Mouse (Mus musculus) heart, postnatal 0 days (tissue): ENCODE measurements around the gene Kdm2a. TPM values are rescaled to one million over a fixed set of nuclear protein-coding genes. Genes with fewer than 3 reads are reported as not detected.

ENCODE experiments used
- ATAC-seq: fragments of 200-750 bp; cut with Nextera tagmentation; 2 replicates; pipeline ENCODE4 v1.8.0; 2017; ENCODE audit warnings: low read depth, moderate number of reproducible peaks, moderate library complexity; ENCODE audit not compliant: insufficient read depth
- DNase-seq: peaks from one replicate; pipeline ENCODE4 v3.0.0-alpha.2; 2016; ENCODE audit warnings: low spot score
- H3K27ac ChIP-seq: fragments of 300-500 bp; sonication (generic); 2 replicates; pipeline ENCODE4 v1.5.1; 2014; ENCODE audit warnings: low read depth, mild to moderate bottlenecking
- H3K27me3 ChIP-seq: fragments of 300-500 bp; sonication (generic); 2 replicates; pipeline ENCODE4 v1.6.1; 2014; ENCODE audit warnings: low read length, mixed read lengths; ENCODE audit not compliant: control insufficient read depth, insufficient read depth
- H3K36me3 ChIP-seq: fragments of 300-500 bp; sonication (generic); replicated peaks from 2 replicates; pipeline ENCODE4 v1.6.1; 2014; ENCODE audit warnings: low read length, mixed read lengths; ENCODE audit not compliant: control insufficient read depth, insufficient read depth
- H3K4me1 ChIP-seq: fragments of 300-500 bp; sonication (generic); 2 replicates; pipeline ENCODE4 v1.6.1; 2014; ENCODE audit warnings: antibody characterized with exemption; ENCODE audit not compliant: control insufficient read depth, insufficient read depth
- H3K4me2 ChIP-seq: fragments of 300-500 bp; sonication (generic); 2 replicates; pipeline ENCODE4 v1.6.1; 2014; ENCODE audit warnings: low read depth, mild to moderate bottlenecking, low read length, moderate library complexity
- H3K4me3 ChIP-seq: fragments of 300-500 bp; sonication (generic); 2 replicates; pipeline ENCODE4 v1.5.1; 2014; ENCODE audit warnings: low read depth, low read length
- H3K9ac ChIP-seq: fragments of 300-500 bp; sonication (generic); replicated peaks from 2 replicates; pipeline ENCODE4 v1.6.1; 2014; ENCODE audit warnings: low read depth, low read length, mixed read lengths
- H3K9me3 ChIP-seq: fragments of 300-500 bp; sonication (generic); replicated peaks from 2 replicates; pipeline ENCODE4 v1.6.1; 2016; ENCODE audit warnings: low read length; ENCODE audit not compliant: control insufficient read depth
- CTCF ChIP-seq: IDR thresholded peaks from 2 replicates; pipeline ENCODE4 v1.5.1; 2016; ENCODE audit warnings: antibody characterized with exemption, control low read depth, low read depth
- EP300 ChIP-seq: IDR thresholded peaks from 2 replicates; pipeline ENCODE4 v1.6.1; 2016; ENCODE audit warnings: antibody characterized with exemption, low read depth
- WGBS: fragments of 180-500 bp; shearing (Covaris S2); extraction: QIAGEN DNeasy Blood & Tissue Kit; methylation state at CpG from one replicate; pipeline ENCODE4 v1.1.7; 2014; 5-methylcytosine and 5-hydroxymethylcytosine counted together
- polyA plus RNA-seq: library from polyadenylated mRNA; unstranded; fragments of >200 nt; fragmentation: Nextera tagmentation; extraction: Ambion mirVana; gene quantifications from 2 replicates; pipeline ENCODE4 v1.2.1, GENCODE M21; 2015
- total RNA-seq: library from RNA; depleted of rRNA; stranded (reverse); fragments of >200 nt; gene quantifications from 2 replicates; pipeline ENCODE4 v1.2.3, GENCODE M21; 2014; ENCODE audit warnings: low replicate concordance

Kdm2a gene
- total and polyA plus RNA-seq, 2 experiments from 2014 or later, result 15.7 to 65.3 TPM

- Histone ChIP-seq H3K9me3 (no peaks in the 10 kb centered on the region), H3K9ac (no peak overlapping the region), H3K27me3 (no peaks in the 10 kb centered on the region), H3K27ac (no peak overlapping the region), H3K4me2 (no peak overlapping the region), H3K36me3 (peaks cover 69% of the 10 kb centered on the region), H3K4me3 (no peak overlapping the region), H3K4me1 (no peaks in the 10 kb centered on the region)
- WGBS, result 90% methylated on average over 11 of the region's 11 CpGs
- ATAC-seq, result no peak
- DNase-seq, result no peak
- TF ChIP-seq CTCF (no peak), EP300 (no peak)
These were observed 106.9 kb downstream of the Kdm2a start for GRCm38 (mm10) chr19:4291161-4291560.

GRCm38 (mm10) chr19:4290749-4291148 lies 107.3 kb downstream of the Kdm2a start:
- no peak for DNase-seq
- Histone ChIP-seq H3K9me3 (no peaks in the 10 kb centered on the region), H3K9ac (no peak overlapping the region), H3K4me1 (no peaks in the 10 kb centered on the region), H3K4me3 (no peak overlapping the region), H3K36me3 (peaks cover 73% of the 10 kb centered on the region), H3K27ac (no peak overlapping the region), H3K4me2 (no peak overlapping the region), H3K27me3 (no peaks in the 10 kb centered on the region)
- no peak for ATAC-seq
- 79% methylated on average over 15 of the region's 15 CpGs for WGBS
- TF ChIP-seq CTCF (no peak), EP300 (no peak)

- no peak for DNase-seq
These were observed 114.4 kb downstream of the Kdm2a start for GRCm38 (mm10) chr19:4283653-4284052.

GRCm38 (mm10) chr19:4282898-4283553 lies 115.1 kb downstream of the Kdm2a start, which contains the start of gene Ankrd13d:
Gene Ankrd13d (minus strand): TSS chr19:4283137.
- H3K4me1 ChIP-seq, result no peaks in the 10 kb centered on the region; the same call in 1 of the 2 replicates
- peak; percentile 82 for DNase-seq
- H3K27ac ChIP-seq, result no peak within 1 kb of the TSS
- H3K9ac ChIP-seq, result 0 out of 2 replicates have a peak within 1 kb of the TSS, but pooled peaks have one; percentile 35
- H3K9me3 ChIP-seq, result no peaks in the 10 kb centered on the region
- H3K4me3 ChIP-seq, result peak within 1 kb of the TSS; percentile 60
- H3K4me2 ChIP-seq, result peak within 1 kb of the TSS; percentile 83
- WGBS, result under 1% methylated on average over 44 of the region's 50 CpGs
- peak; percentile 92 for ATAC-seq
- peaks cover 5% of the 10 kb centered on the region; the same call in 1 of the 2 replicates for H3K27me3 ChIP-seq
- no peak for TF ChIP-seq EP300
- peak; percentile 63 for TF ChIP-seq CTCF
- peaks cover 25% of the 10 kb centered on the region for H3K36me3 ChIP-seq

More at GRCm38 (mm10) chr19:4283653-4284052, 114.4 kb downstream of the Kdm2a start:
- Histone ChIP-seq H3K9ac (no peak overlapping the region), H3K27me3 (peaks cover 5% of the 10 kb centered on the region; the same call in 1 of the 2 replicates), H3K36me3 (peaks cover 32% of the 10 kb centered on the region), H3K4me3 (no peak overlapping the region), H3K4me1 (no peaks in the 10 kb centered on the region; the same call in 1 of the 2 replicates), H3K9me3 (no peaks in the 10 kb centered on the region), H3K27ac (no peak overlapping the region), H3K4me2 (peak overlapping the region; percentile 83)
- no peak for TF ChIP-seq EP300
- no peak for TF ChIP-seq CTCF
- no peak for ATAC-seq
- WGBS, result 48% methylated on average over 7 of the region's 7 CpGs

- Histone ChIP-seq H3K36me3 (no peaks in the 10 kb centered on the region), H3K9me3 (no peaks in the 10 kb centered on the region), H3K4me3 (no peak overlapping the region), H3K4me1 (no peaks in the 10 kb centered on the region; the same call in 1 of the 2 replicates), H3K9ac (no peak overlapping the region), H3K27ac (no peak overlapping the region), H3K27me3 (peaks cover 5% of the 10 kb centered on the region; the same call in 1 of the 2 replicates), H3K4me2 (no peak overlapping the region)
- no peak for ATAC-seq
- no peak for DNase-seq
- WGBS, result 96% methylated on average over 9 of the region's 9 CpGs
- TF ChIP-seq CTCF, result no peak
- no peak for TF ChIP-seq EP300
These were observed 117.7 kb downstream of the Kdm2a start for GRCm38 (mm10) chr19:4280425-4280824.
